Mouse (Mus musculus) intestine, embryonic 16.5 days (tissue): Measurements from ENCODE around the gene Mypn. TPM values are rescaled to one million over a fixed set of nuclear protein-coding genes. Genes with fewer than 3 reads are reported as not detected.

Experiments used
- ATAC-seq: fragments of 200-750 bp; cut with Nextera tagmentation; 2 replicates; pipeline ENCODE4 v1.8.0; 2017; ENCODE audit warnings: moderate TSS enrichment, moderate library complexity
- H3K27ac ChIP-seq: fragments of 300-500 bp; sonication (generic); 2 replicates; pipeline ENCODE4 v1.5.1; 2014; ENCODE audit warnings: mild to moderate bottlenecking, low read length
- H3K27me3 ChIP-seq: fragments of 300-500 bp; sonication (generic); replicated peaks from 2 replicates; pipeline ENCODE4 v1.6.1; 2014; ENCODE audit warnings: low read length, control low read depth, mixed read lengths; ENCODE audit not compliant: control insufficient read depth, insufficient read depth
- H3K36me3 ChIP-seq: fragments of 300-500 bp; sonication (generic); 2 replicates; pipeline ENCODE4 v1.6.1; 2014; ENCODE audit warnings: low read length, control low read depth; ENCODE audit not compliant: control insufficient read depth, insufficient read depth
- H3K4me1 ChIP-seq: fragments of 300-500 bp; sonication (generic); 2 replicates; pipeline ENCODE4 v1.6.1; 2014; ENCODE audit warnings: low read length, control low read depth, mixed read lengths; ENCODE audit not compliant: control insufficient read depth, insufficient read depth
- H3K4me2 ChIP-seq: fragments of 300-500 bp; sonication (generic); 2 replicates; pipeline ENCODE4 v1.6.1; 2014; ENCODE audit warnings: low read depth, low read length, control low read depth
- H3K4me3 ChIP-seq: fragments of 300-500 bp; sonication (generic); 2 replicates; pipeline ENCODE4 v1.5.1; 2014; ENCODE audit warnings: mild to moderate bottlenecking, low read length
- H3K9ac ChIP-seq: fragments of 300-500 bp; sonication (generic); 2 replicates; pipeline ENCODE4 v1.6.1; 2014; ENCODE audit warnings: low read depth, low read length
- H3K9me3 ChIP-seq: fragments of 300-500 bp; sonication (generic); 2 replicates; pipeline ENCODE4 v1.6.1; 2016; ENCODE audit warnings: low read length, control low read depth; ENCODE audit not compliant: control insufficient read depth
- WGBS: fragments of 180-500 bp; shearing (Covaris S2); extraction: QIAGEN DNeasy Blood & Tissue Kit; methylation state at CpG from one replicate; pipeline ENCODE4 v1.1.7; 2014; 5-methylcytosine and 5-hydroxymethylcytosine counted together
- polyA plus RNA-seq: library from polyadenylated mRNA; unstranded; fragments of >200 nt; fragmentation: Nextera tagmentation; extraction: Ambion mirVana; gene quantifications from 2 replicates; pipeline ENCODE4 v1.2.1, GENCODE M21; 2015

Mypn gene
- polyA plus RNA-seq, 1 experiment from 2014 or later: not detected

DNA sequence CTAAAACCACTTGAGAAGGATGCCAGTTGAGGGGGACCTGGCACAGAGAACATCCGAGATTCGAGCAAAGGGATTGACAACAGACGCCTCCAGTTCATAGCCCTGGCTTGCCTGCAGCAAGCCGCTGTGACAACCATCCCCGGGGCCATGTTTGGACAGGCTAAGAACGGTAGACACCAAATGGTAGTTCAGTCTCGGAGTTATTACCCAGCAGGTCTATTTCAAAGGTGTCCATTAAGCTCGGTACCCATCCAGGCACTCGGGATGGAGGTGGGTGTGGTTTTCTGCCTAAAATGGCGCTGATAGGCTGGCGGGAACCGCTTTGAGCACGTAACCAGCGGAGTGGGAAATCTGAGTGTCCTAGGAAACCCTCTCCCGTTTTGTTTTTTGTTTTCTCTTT lies 87.9 kb downstream of the Mypn start:
- Histone ChIP-seq H3K4me1 (no peaks in the 10 kb centered on the region), H3K36me3 (no peaks in the 10 kb centered on the region), H3K9me3 (no peaks in the 10 kb centered on the region), H3K9ac (no peak overlapping the region), H3K27me3 (no peaks in the 10 kb centered on the region), H3K27ac (no peak overlapping the region), H3K4me3 (no peak overlapping the region), H3K4me2 (no peak overlapping the region)
- 84% methylated on average over 15 of the region's 15 CpGs for WGBS
- no peak for ATAC-seq

DNA sequence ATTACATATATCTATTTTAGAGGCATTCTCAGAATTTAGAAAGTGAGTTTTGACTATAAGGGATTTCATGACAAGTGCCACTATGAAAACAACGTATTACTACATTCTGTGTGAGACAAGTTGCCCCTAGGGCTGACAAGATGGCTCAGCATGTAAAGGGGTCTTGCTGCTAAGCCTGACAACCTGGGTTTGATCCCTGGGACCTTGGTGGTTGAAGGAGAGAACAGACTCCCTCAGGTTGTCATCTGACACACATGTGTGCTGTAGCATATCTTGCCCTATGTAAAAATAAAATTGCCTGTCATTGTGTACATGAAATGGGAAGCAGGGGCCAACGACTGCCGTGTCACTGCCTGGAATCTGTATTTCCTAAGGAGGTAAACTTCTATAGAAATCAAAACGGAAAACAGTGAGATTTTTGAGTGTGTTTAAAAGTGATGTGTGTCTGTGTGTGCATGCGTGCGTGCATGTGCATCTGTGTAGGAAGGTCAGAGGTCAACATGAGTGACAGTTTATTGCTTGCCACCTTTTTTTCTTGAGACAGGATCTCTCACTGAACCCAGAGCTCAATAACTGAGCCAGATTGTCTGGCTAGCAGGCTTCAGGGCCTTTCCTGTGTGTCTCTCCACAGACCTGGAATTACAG lies 89.9 kb downstream of the Mypn start:
- H3K27me3 ChIP-seq: no peaks in the 10 kb centered on the region
- H3K36me3 ChIP-seq: no peaks in the 10 kb centered on the region
- ATAC-seq: no peak
- no peak overlapping the region for H3K27ac ChIP-seq
- WGBS: 86% methylated on average over 6 of the region's 6 CpGs
- H3K4me2 ChIP-seq: no peak overlapping the region
- H3K4me3 ChIP-seq: no peak overlapping the region
- no peaks in the 10 kb centered on the region for H3K4me1 ChIP-seq
- H3K9me3 ChIP-seq: no peaks in the 10 kb centered on the region
- H3K9ac ChIP-seq: no peak overlapping the region

DNA sequence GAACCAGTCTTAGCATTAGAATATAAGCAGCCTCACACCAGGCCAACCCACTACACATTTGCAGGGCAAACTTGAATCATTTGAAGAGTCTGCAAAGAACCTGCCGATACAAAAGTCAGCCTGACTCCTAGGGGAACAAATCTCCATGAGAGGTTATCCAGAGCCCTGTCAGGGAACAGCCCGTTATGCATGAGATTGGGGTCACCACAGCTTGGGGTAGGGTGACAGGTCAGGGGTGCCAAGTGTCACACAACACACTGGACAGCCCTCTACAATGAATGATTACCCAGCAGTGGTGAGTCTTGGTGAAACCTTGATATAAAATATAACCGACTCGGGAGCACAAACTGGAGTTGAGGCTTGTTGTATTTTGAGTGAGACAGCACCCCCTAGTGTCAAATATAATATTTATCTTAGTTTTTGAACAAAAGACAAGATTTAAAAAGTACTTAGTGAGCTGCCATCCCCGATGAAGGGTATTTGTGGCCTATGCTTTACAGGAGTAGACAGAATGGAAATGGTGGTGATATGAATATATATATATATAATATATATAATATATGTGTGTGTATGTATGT lies 90.6 kb downstream of the Mypn start:
- ATAC-seq: no peak
- no peaks in the 10 kb centered on the region for H3K4me1 ChIP-seq
- H3K9ac ChIP-seq: no peak overlapping the region
- H3K4me3 ChIP-seq: no peak overlapping the region
- H3K4me2 ChIP-seq: no peak overlapping the region
- H3K9me3 ChIP-seq: no peaks in the 10 kb centered on the region
- H3K27ac ChIP-seq: no peak overlapping the region
- no peaks in the 10 kb centered on the region for H3K27me3 ChIP-seq
- H3K36me3 ChIP-seq: no peaks in the 10 kb centered on the region
- 46% methylated on average over 5 of the region's 5 CpGs for WGBS

DNA sequence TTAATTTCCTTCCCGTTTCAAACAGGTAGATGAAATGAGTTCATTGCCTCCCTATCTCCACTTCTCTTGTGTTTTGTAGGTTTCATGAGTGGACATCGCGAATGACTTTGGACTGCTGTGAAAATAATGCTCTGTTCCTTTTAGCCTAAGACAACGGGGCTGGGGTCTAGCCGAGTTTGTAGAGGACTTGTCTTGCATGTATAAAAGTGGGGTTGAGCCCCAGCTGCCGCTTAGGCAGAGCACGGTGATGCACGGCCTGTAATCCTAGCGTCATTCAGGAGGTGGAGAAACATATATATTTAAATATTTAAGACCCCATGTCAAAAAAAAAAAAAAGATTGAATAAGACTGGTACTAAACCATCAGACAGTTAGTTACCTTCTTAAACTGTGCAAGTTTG lies 103.1 kb downstream of the Mypn start:
- 0 out of 2 replicates have a peak, but pooled peaks cover 4% of the 10 kb centered on the region for H3K4me1 ChIP-seq
- H3K4me2 ChIP-seq: peak overlapping the region; percentile 97
- H3K27me3 ChIP-seq: peaks cover 16% of the 10 kb centered on the region
- no peaks in the 10 kb centered on the region for H3K36me3 ChIP-seq
- no peak overlapping the region for H3K27ac ChIP-seq
- 19% methylated on average over 9 of the region's 9 CpGs for WGBS
- H3K9ac ChIP-seq: peak overlapping the region; percentile 70; the same call in 1 of the 2 replicates
- ATAC-seq: no peak
- H3K4me3 ChIP-seq: peak overlapping the region; percentile 61
- H3K9me3 ChIP-seq: no peaks in the 10 kb centered on the region

DNA sequence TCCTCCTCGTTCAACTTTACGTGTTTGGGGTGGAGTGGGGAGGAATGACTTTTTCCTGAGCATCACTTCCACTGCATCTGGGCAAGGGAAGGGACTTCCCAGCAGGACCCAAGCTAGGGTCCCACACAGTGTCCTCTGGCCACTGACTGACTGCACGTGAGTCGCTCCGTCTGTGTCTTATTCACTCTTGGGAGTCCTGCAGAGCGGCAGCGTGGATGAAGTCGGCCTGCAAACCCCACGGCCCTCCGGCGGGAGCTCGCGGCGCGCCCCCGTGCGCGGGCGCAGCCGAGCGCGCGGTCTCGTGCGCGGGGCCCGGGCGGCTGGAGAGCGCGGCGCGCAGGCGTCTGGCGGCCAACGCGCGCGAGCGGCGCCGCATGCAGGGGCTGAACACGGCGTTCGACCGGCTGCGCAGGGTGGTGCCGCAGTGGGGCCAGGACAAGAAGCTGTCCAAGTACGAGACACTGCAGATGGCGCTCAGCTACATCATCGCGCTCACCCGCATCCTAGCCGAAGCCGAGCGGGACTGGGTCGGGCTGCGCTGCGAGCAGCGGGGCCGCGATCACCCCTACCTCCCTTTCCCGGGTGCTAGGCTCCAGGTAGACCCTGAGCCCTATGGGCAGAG lies 103.7 kb downstream of the Mypn start:
- H3K4me2 ChIP-seq: peak overlapping the region; percentile 97
- ATAC-seq: peak; percentile 92

DNA sequence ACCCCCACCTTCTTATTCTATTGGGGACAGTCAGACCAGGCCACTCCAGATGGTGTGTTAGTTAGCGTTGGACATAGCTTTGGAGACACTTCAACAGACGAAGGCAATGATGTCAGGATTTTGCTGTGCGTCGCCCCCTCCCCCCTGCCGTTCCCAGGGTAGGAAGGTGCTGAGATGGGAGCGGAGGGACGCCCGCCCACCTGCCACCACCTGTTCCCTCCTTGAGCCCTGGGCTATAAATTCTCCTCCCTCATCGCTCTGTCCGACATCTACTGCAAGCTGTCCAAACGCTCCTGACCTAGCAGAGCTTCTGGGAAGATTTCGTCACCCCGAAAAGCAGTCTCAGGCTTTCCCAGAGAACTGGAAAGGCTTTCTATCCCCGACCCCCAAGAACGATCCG lies 104.2 kb downstream of the Mypn start, which contains the start of gene Atoh7:
Gene Atoh7 (plus strand): TSS at position 131 of the 400 bp plus-strand sequence.
- peak within 1 kb of the TSS; percentile 61 for H3K4me3 ChIP-seq
- H3K9ac ChIP-seq: peak within 1 kb of the TSS; percentile 70
- H3K27ac ChIP-seq: no peak within 1 kb of the TSS
- no peak for ATAC-seq
- peaks cover 16% of the 10 kb centered on the region for H3K27me3 ChIP-seq
- H3K9me3 ChIP-seq: no peaks in the 10 kb centered on the region
- 7% methylated on average over 16 of the region's 16 CpGs for WGBS
- H3K4me1 ChIP-seq: 0 out of 2 replicates have a peak, but pooled peaks cover 4% of the 10 kb centered on the region
- H3K4me2 ChIP-seq: peak within 1 kb of the TSS; percentile 97
- H3K36me3 ChIP-seq: no peaks in the 10 kb centered on the region

More for the DNA sequence above, 103.7 kb downstream of the Mypn start:
- 0 out of 2 replicates have a peak, but pooled peaks cover 4% of the 10 kb centered on the region for H3K4me1 ChIP-seq
- H3K4me3 ChIP-seq: peak overlapping the region; percentile 61
- no peaks in the 10 kb centered on the region for H3K36me3 ChIP-seq
- H3K9ac ChIP-seq: peak overlapping the region; percentile 70
- no peaks in the 10 kb centered on the region for H3K9me3 ChIP-seq
- WGBS: under 1% methylated on average over 61 of the region's 62 CpGs
- peaks cover 16% of the 10 kb centered on the region for H3K27me3 ChIP-seq
- H3K27ac ChIP-seq: no peak overlapping the region

DNA sequence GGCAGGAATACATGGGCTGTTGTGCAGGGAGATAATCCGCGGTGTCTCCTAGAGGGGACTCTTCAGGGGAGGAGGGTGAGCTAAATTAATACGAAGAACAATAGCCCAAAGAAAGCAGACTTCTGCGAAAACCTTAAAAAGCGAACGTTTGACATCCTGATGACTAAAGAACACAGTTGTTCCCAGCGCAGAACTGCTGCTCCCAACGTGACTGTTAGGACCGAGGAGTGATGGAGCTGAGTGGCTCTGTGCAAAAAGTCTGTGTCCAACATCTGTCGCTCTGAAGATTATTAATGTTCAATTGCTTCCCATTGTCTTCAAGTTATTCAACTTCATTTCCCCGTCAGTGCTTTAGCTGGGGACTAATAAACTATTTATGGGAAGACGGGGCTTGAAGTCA lies 105.6 kb downstream of the Mypn start:
- H3K4me2 ChIP-seq: no peak overlapping the region
- no peak overlapping the region for H3K27ac ChIP-seq
- no peak for ATAC-seq
- 0 out of 2 replicates have a peak, but pooled peaks cover 4% of the 10 kb centered on the region for H3K4me1 ChIP-seq
- H3K9me3 ChIP-seq: no peaks in the 10 kb centered on the region
- 68% methylated on average over 12 of the region's 12 CpGs for WGBS
- H3K9ac ChIP-seq: no peak overlapping the region
- no peak overlapping the region for H3K4me3 ChIP-seq
- H3K27me3 ChIP-seq: peaks cover 16% of the 10 kb centered on the region
- no peaks in the 10 kb centered on the region for H3K36me3 ChIP-seq

DNA sequence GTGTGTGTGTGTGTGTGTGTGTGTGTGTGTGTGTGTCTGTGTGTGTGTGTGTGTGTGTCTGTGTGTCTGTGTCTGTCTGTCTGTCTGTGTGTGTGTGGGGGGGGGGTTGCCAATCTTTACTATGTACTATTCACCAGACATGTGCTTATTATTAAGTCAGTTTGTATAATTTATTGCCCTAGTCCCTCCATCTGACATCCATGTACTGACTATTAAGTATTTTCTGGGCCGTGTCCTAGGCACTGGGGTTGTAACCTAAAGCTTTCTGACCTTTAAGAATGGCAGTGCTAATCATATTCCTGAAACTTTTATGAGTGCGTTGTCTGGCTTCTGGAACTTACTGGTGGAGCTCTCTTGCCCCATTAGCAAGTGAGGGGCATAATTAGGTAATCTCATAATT lies 107.0 kb downstream of the Mypn start:
- WGBS: 57% methylated on average over 2 of the region's 2 CpGs
- Histone ChIP-seq H3K4me3 (no peak overlapping the region), H3K36me3 (no peaks in the 10 kb centered on the region), H3K27ac (no peak overlapping the region), H3K27me3 (peaks cover 16% of the 10 kb centered on the region), H3K9ac (no peak overlapping the region), H3K4me1 (0 out of 2 replicates have a peak, but pooled peaks cover 4% of the 10 kb centered on the region), H3K9me3 (no peaks in the 10 kb centered on the region), H3K4me2 (no peak overlapping the region)
- ATAC-seq: no peak

DNA sequence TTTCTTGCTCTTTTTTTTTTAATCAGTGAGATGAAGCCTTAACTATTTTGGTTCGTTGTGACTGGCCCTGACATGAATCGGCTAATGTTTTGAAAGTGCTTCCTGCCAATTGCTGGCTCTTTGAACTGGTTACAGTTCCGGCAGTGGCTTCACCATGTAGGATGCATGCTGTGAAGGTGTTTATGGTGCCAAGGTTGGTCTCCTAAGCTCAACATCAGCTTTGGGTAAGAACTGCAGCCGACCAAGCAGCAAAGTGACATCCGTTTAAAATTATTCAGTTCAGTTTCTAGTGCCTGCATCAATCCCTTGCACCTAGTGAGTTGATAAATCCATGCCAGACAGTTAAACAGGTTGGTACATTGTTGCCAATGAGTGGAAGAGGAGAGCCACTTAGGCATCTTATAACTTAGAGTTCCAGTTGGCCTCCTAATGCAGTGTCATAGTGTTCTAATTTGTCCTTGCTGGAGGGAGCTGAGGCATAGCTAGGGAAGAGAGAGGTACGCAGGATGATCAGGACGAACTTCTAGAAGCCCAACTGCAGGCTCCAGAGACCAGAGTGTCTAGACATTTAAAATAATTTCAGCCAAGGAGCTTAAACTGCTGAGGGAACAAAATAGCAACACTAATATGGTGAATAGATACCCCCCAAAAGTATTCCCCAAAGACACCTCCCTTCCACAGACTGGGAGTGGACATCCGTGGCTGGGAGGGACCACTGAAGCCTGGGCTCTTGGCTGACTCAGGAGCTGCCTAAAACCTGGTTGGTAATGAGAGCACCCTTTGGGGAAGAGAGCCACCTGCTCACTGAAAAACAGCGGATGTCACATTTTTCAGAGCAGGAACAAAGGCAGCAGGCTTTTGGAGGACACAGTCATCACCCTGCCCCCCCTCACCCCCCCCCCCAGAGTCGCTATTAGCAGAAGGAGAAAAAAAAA lies 110.9 kb downstream of the Mypn start:
- H3K36me3 ChIP-seq: no peaks in the 10 kb centered on the region
- H3K27me3 ChIP-seq: peaks cover 4% of the 10 kb centered on the region; the same call in 1 of the 2 replicates
- no peak for ATAC-seq
- no peak overlapping the region for H3K27ac ChIP-seq
- H3K9me3 ChIP-seq: no peaks in the 10 kb centered on the region
- no peak overlapping the region for H3K4me2 ChIP-seq
- WGBS: 76% methylated on average over 10 of the region's 10 CpGs
- H3K4me1 ChIP-seq: no peaks in the 10 kb centered on the region
- H3K4me3 ChIP-seq: no peak overlapping the region
- H3K9ac ChIP-seq: no peak overlapping the region
